Mouse (Mus musculus): Measurements from ENCODE around the gene Tbc1d14.

The Tbc1d14 gene

DNA sequence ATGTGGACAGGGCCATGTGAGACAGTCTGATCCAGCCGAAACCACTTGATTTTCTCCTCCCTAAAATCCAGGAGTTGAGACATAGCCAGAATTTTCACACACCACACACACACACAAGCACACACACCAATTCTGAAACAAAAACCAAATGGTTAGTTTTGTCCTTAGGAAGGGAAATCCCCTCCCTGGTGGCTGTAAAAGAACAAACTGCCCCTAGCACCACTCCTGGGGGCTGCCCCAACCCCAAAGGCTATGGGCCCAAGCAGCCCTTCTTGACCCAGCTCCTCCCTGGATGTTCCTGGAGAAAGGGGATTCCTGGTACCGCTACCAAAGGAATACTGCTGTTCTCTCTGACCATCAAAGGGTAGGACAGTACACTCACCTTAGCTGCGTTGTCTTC, 16.6 kb downstream of the Tbc1d14 start:
- no peak for DNase-seq (ENCODE audit: low read depth)

GRCm38 (mm10) chr5:36575745-36576144, 17.3 kb downstream of the Tbc1d14 start:
- DNase-seq (ENCODE audit: low read depth): no peak

DNA sequence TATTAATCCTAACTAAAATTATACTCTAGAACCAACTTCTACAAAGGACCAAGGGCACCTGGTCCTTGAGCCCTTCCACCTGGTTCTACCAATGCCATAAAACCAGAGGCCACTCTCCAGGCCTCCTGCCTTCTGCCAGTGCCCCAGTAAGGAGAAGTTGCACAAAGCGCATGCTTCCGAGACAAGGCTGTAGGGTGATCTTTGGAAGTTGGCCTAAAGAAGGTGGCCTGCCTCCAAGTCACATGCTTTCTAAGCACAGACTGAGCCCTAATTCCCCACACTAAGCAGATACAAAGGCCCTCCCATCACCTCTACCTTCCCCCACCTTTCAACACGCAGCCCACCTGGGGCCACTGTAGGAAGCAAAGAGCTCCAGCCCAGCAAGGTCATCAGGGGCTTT, 17.8 kb downstream of the Tbc1d14 start:
- DNase-seq (ENCODE audit: low read depth): no peak

- no peak for DNase-seq (ENCODE audit: low read depth)
Observed at GRCm38 (mm10) chr5:36574147-36574870, 18.8 kb downstream of the Tbc1d14 start.

- DNase-seq (ENCODE audit: low read depth): no peak
Observed at GRCm38 (mm10) chr5:36573354-36573753, 19.7 kb downstream of the Tbc1d14 start.

GRCm38 (mm10) chr5:36571371-36571770, 21.7 kb downstream of the Tbc1d14 start:
- DNase-seq (ENCODE audit: low read depth): no peak

DNA sequence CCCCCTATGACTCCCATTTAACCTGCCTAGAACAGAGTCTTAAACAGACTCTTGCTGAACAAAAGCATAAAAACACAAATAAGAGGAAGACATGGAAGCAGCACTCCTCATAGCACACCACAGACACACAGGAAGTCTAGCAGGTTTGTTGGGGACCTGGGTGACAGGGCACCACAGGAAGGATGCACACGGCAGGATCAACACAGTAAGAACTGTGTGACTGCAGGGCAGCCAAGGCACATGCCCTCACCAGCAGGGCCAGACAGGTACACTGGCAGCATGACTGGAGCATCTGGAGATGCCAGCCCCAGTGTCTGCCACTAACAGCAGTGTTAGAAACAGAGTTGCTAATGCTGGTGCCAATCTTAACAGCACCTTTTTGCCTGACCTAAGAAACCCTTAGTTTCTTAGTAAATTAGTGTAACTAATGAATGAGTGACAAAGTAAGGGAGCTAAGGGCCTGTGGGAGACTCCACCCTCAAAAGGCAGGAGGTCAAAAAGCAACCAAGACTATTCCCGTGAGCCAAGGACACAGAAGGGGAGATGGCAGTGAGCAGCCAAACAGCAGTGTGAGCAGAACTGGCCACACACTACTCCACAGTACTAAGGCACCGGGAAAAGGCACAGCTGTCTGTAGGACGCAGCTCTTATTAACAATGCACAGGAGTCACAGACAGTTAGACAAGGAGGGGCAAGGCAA, 22.4 kb downstream of the Tbc1d14 start:
- DNase-seq (ENCODE audit: low read depth): no peak

GRCm38 (mm10) chr5:36570098-36570497, 23.0 kb downstream of the Tbc1d14 start:
- DNase-seq (ENCODE audit: low read depth): no peak

- no peak for DNase-seq (ENCODE audit: low read depth)
Observed at GRCm38 (mm10) chr5:36568118-36568517, 25.0 kb downstream of the Tbc1d14 start.

DNA sequence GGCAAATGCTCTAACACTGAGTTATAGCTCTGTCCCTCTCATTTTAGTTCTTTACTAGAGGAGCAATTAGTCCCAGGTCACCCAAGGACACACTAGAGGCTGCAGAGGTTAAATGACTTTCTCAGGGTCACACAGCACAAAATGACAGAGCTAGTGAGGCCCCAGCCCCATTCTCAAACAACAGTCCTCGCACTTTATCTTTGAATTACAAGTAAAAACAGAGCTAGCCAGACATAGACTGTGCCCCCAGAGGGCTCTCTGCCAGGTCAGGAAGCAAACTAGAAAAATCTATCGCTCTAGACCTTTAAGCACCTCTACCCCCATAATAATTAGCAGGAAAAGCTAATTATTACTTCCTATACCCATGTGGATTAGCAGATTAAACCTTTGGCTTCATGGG, 25.4 kb downstream of the Tbc1d14 start:
- no peak for DNase-seq (ENCODE audit: low read depth)

- DNase-seq (ENCODE audit: low read depth): no peak
Observed at GRCm38 (mm10) chr5:36564530-36564929, 28.5 kb downstream of the Tbc1d14 start.

- no peak for DNase-seq (ENCODE audit: low read depth)
Observed at GRCm38 (mm10) chr5:36563741-36564140, 29.3 kb downstream of the Tbc1d14 start.

DNA sequence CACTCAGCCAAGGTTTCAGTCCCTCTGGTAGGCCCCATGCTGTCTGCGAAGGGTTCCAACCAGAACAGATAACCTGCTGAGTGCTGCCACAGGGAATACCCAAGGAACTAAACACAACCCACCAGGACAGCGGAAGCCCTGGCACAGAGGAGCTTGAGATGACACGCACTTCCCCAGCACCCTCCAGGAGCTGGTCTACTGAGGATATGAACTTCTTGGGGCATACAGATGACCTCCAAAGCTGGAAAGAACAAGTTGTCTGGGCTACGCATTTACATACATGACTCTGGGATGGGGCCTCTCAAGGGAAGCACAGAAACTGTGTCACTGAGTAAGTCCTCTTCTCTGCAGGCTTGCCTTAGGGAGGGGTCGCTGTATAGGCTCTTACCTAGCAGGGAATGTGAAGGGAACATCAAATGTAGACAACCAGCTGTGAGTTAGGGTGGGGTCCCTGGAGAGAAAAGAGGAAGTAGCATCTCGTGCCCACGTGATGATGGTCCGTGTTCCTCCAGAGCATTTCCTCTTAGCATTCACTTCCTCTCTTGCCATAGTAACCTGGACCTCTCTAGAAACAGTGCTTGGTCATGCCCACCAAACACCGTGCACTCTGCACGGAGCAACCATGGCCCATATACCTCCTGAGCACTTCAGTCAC, 30.2 kb downstream of the Tbc1d14 start:
- DNase-seq (ENCODE audit: low read depth): peak; percentile 61

- no peak for DNase-seq (ENCODE audit: low read depth)
Observed at GRCm38 (mm10) chr5:36561509-36561908, 31.6 kb downstream of the Tbc1d14 start.

DNA sequence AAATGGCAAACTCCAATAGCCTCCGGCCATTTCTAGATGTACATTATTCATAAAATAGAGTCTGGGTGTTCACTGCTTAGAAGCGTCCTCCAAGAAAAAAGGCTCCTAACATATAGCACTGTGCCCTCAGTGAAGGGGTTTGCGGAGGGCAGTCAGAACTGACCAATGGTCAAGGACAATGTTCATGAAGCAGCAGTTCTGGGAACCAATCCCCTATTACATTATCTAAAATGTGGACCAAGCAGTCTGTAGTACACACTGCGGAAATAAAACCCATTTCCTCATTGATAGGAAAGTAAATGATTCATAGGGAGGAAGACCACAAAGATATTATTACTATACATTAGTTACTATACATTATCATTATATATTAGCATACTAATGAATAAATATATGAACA, 32.6 kb downstream of the Tbc1d14 start:
- DNase-seq (ENCODE audit: low read depth): no peak

DNA sequence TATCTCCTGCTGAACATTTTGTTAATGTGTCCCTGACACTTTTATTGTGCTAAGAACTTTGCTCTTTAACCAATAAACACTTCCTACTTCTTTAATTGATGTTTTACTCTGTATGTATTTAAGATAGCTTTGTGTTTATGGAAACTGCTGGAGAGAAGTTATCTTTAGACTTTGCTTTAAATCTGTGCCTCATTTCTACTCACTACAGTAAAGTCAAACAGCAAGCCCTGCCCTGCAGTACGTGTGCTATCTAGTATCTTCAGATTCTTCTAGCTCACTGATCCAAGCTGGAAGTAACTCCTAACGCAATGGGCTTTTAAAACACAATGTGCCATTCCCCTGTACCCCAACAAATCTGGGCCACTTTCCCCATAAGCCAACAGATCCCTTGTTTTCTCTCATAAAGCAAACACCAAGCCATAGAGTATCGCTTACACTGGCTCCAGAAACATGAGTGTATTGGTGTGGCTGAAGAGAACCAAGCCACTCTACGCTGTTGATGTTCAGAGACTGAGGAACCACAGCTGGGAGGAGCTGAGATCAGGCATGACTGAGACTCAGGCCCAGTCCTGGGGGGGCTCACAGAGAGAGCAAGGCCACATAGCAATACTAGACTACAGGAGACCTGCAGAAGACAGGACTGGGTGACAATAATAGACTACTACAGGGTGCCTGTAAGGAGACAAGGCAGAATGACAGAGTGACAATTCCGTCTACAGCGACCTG, 33.4 kb downstream of the Tbc1d14 start:
- no peak for DNase-seq (ENCODE audit: low read depth)

GRCm38 (mm10) chr5:36559106-36559505, 34.0 kb downstream of the Tbc1d14 start:
- DNase-seq (ENCODE audit: low read depth): no peak

DNA sequence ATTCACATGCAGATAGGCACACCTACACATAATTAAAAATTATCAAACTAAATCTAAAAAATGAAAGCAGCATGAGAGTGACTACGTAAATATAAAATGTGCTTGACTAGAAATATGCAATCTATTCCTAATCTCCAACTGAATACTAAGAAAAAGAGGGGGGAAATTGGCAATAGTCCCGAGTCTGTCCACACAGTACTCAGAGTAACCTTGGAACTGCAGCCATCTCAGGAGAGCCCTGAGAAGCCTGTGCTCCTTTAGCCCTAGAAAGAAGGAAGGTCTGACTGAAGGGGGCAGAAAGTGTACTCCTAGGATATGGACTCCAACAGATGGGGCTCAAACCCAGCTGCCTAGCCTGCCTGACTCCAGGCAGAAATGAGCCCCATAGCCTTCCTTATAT, 34.5 kb downstream of the Tbc1d14 start:
- no peak for DNase-seq (ENCODE audit: low read depth)

GRCm38 (mm10) chr5:36557584-36558308, 35.3 kb downstream of the Tbc1d14 start:
- DNase-seq (ENCODE audit: low read depth): no peak

DNA sequence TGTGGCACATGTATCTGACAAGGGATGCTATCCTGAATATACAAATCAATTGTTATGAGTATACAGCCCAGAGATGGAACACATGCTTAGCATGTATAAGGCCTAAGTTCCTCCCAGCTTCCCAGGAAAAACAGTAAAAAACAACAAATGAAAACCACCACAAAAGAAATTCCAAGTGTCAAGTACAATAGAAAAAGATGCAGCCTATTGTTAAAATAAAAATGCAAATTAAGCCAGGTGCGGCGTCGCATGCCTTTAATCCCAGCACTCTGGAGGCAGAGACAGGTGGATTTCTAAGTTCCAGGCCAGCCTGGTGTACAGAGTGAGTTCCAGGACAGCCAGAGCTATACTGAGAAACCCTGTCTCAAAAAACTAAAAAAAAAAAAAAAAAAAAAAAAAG, 36.2 kb downstream of the Tbc1d14 start:
- DNase-seq (ENCODE audit: low read depth): no peak

DNA sequence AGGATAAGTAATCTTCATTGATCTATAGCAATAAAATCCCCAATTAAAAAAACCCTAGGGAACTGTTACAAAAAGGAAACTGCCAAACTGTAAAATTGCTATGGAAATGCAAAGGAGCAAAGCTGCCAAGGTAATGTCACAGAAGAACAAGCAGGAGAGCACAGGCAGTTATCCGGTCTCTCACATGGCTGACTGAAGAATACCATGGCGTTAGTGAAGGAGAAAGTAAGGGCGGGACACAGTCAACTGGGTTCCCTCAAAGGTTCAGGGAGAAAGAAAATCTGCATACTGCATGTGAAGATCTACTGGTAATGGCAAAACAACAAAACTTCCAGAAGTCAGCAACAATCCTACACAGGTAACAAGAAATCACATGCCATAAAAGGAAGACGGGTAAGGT, 36.8 kb downstream of the Tbc1d14 start:
- no peak for DNase-seq (ENCODE audit: low read depth)

- DNase-seq (ENCODE audit: low read depth): no peak
Observed at GRCm38 (mm10) chr5:36554496-36554895, 38.6 kb downstream of the Tbc1d14 start.

All from c-Kit-positive CD71-negative TER-119-negative erythroid progenitor cells, embryonic 14.5 days (primary cell).